8 mouse cellular contexts compared by ENCODE assay signal in the genomic region with DNA sequence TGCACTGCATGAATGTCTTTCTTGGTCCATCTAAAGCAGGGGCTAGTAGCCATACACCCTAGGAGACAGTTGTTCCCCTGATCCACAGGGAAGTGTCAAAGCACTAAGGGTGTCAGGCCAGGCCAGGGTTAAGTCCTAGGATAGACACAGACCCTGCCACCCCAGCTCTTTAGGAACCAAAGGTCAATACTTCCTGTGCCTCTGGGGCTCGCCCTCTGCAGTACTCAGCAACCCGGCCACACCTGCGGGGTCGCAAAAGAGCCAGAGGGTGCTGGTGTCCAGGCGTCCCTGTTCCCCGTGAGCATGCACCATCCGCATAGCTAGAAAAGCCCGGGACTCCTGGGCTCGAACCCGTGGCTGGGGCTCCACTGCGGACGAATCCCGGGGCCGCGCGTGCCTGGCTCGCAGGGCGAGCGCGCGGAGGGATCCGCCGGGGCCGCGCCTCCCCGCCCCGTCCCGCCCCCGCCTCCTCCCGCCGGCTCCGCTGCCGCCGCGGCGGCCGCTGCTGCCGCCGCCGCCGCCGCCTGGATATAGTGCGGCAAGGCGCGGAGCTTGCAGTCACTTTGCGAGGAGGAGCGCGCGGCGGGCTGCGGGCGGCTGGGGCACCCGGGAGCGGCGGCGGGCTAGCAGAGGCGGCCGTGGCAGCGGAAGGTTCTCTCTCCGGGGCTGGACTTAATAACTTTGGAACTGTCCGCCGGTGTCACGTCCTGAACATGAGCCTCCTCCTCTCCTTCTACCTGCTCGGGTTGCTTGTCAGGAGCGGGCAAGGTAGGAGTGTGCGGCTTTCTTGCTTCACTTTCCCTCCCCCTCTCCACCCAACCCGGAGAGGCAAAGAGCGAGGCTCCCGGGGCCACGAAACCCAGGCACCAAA. TPM values are rescaled to one million over a fixed set of nuclear protein-coding genes. Genes with fewer than 3 reads are reported as not detected.
DNase-seq lines count a peak whose midpoint lies in the region; ATAC-seq lines count a peak whose summit lies in the region.

A gene (plus strand): TSS at position 497 of the 871 bp plus-strand sequence.

- under 1% methylated on average over 46 of the region's 70 CpGs for WGBS in hindbrain, embryonic 11.5 days
- WGBS in lung, embryonic 15.5 days: under 1% methylated on average over 31 of the region's 70 CpGs

- H3K27me3 ChIP-seq in hindbrain, embryonic 11.5 days (ENCODE audit: control insufficient read depth, insufficient read depth, low read length): no peaks in the 10 kb centered on the region
- H3K27me3 ChIP-seq in lung, embryonic 15.5 days: no peaks in the 10 kb centered on the region

- H3K4me1 ChIP-seq in hindbrain, embryonic 11.5 days (replicated peaks; ENCODE audit: control insufficient read depth, insufficient read depth, low read length): 0 out of 2 replicates have a peak, but pooled peaks cover 2% of the 10 kb centered on the region
- H3K4me1 ChIP-seq in lung, embryonic 15.5 days: peaks cover 4% of the 10 kb centered on the region; the same call in 1 of the 2 replicates

- H3K4me2 ChIP-seq in hindbrain, embryonic 11.5 days (replicated peaks; ENCODE audit: low read depth, low read length): peak within 1 kb of the TSS; percentile 87
- peak within 1 kb of the TSS; percentile 94 for H3K4me2 ChIP-seq in lung, embryonic 15.5 days

- no peaks in the 10 kb centered on the region for H3K9me3 ChIP-seq in hindbrain, embryonic 11.5 days (ENCODE audit: control insufficient read depth, low read length)
- no peaks in the 10 kb centered on the region for H3K9me3 ChIP-seq in lung, embryonic 15.5 days

- peak; percentile 87 for ATAC-seq in hindbrain, embryonic 11.5 days (ENCODE audit: low FRiP score)
- ATAC-seq in lung, embryonic 15.5 days (ENCODE audit: borderline replicate concordance, extremely low read depth, low FRiP score, low TSS enrichment): peak; percentile 83

- peak; percentile 84 for DNase-seq in R1 (ENCODE audit: low read depth, low spot score)
- DNase-seq in cerebellum, adult 9-10 months: peak; percentile 70
- peak; percentile 46 to 64 for DNase-seq in frontal cortex, adult 2 months (ENCODE audit: extremely low spot score in 1 of 2, low spot score in 1 of 2)
- peak; percentile 80 for DNase-seq in hindbrain, embryonic 11.5 days (ENCODE audit: low spot score)
- peak; percentile 70 to 81 for DNase-seq in layer of hippocampus, postnatal 10 days (ENCODE audit: low spot score in 2 of 2)
- peak; percentile 26 for DNase-seq in ovary, postnatal 10 days (ENCODE audit: low spot score)
- DNase-seq in urinary bladder, postnatal 36 days (ENCODE audit: low spot score in 2 of 2): peak; percentile 23 to 42

- no peaks in the 10 kb centered on the region for H3K36me3 ChIP-seq in hindbrain, embryonic 11.5 days (ENCODE audit: control insufficient read depth, insufficient read depth, low read length)
- no peaks in the 10 kb centered on the region for H3K36me3 ChIP-seq in lung, embryonic 15.5 days

- peak within 1 kb of the TSS; percentile 52 for H3K9ac ChIP-seq in hindbrain, embryonic 11.5 days (ENCODE audit: low read depth, low read length)
- peak within 1 kb of the TSS; percentile 40 for H3K9ac ChIP-seq in lung, embryonic 15.5 days

- H3K4me3 ChIP-seq in hindbrain, embryonic 11.5 days (ENCODE audit: low read depth, low read length): peak within 1 kb of the TSS; percentile 49
- H3K4me3 ChIP-seq in lung, embryonic 15.5 days: peak within 1 kb of the TSS; percentile 51

- H3K27ac ChIP-seq in hindbrain, embryonic 11.5 days (ENCODE audit: low read depth, low read length): 0 out of 2 replicates have a peak within 1 kb of the TSS, but pooled peaks have one; percentile 36
- no peak within 1 kb of the TSS for H3K27ac ChIP-seq in lung, embryonic 15.5 days

RNA-seq across cellular contexts. Expression of the gene that starts here (rescaled TPM):
- polyA plus RNA-seq in frontal cortex, adult 2 months (2012; rRNA removed): 15.8 and 19.6 TPM in 2 replicates
- 1.5 and 2.7 TPM in 2 replicates for polyA plus RNA-seq in hindbrain, embryonic 11.5 days (2014; fragmentation: Nextera tagmentation; extraction: Ambion mirVana)
- total RNA-seq in layer of hippocampus, postnatal 10 days (2021): 10 to 100 TPM; 68.4 to 69.0 TPM
- polyA plus RNA-seq in lung, embryonic 15.5 days (2015; fragmentation: Nextera tagmentation; extraction: Ambion mirVana): 0.33 and 0.40 TPM in 2 replicates

Comparison
In these comparisons a context has a peak if more than half of its experiments do, and no peak if none do; other contexts are left out.
1. Peak in ATAC-seq, H3K4me3 ChIP-seq, H3K9ac ChIP-seq and H3K4me2 ChIP-seq in lung, embryonic 15.5 days; RNA of the gene not detected or under 1 TPM.
2. DNase-seq: peak in every context shown above with its lines; median percentile 84 in R1; 80 in hindbrain, embryonic 11.5 days; 76 in layer of hippocampus, postnatal 10 days; 70 in cerebellum, adult 9-10 months; 55 in frontal cortex, adult 2 months; 32 in urinary bladder, postnatal 36 days; 26 in ovary, postnatal 10 days.